Mouse (Mus musculus) MEL (cell line): ENCODE data around the gene Srgap2. TPM values are rescaled to one million over a fixed set of nuclear protein-coding genes. Genes with fewer than 3 reads are reported as not detected.
A peak's percentile ranks its signal among the peaks of the same experiment; 100 is the strongest.

Source experiments
- DNase-seq: peaks from one replicate; pipeline ENCODE4 v3.0.0; 2011; ENCODE audit warnings: low read depth, low spot score
- H3K27ac ChIP-seq: 2 replicates; pipeline ENCODE4 v1.5.1; 2012; ENCODE audit warnings: low read depth, mild to moderate bottlenecking, control low read depth, low read length, moderate library complexity; ENCODE audit not compliant: control insufficient read depth
- H3K27me3 ChIP-seq, 2 experiments: fragments of 150-350 bp in 1 of 2; sonication (generic) in 1 of 2; 2 replicates each; pipeline ENCODE4 v1.6.1; 2012; ENCODE audit warnings: low read length in 2 of 2, mild to moderate bottlenecking in 2 of 2, improper control_type of control experiment in 1 of 2, moderate library complexity in 1 of 2; ENCODE audit not compliant: insufficient read depth in 2 of 2, control insufficient read depth in 1 of 2
- H3K36me3 ChIP-seq, 2 experiments: 2 replicates each; pipeline ENCODE4 v1.6.1; 2012 to 2014; ENCODE audit warnings: low read length in 2 of 2, improper control_type of control experiment in 1 of 2, inconsistent platforms in 1 of 2, mild to moderate bottlenecking in 1 of 2; ENCODE audit not compliant: insufficient read depth in 2 of 2, control insufficient read depth in 1 of 2
- H3K4me1 ChIP-seq, 2 experiments: fragments of 150-350 bp in 1 of 2; sonication (generic) in 1 of 2; 2 replicates each; pipeline ENCODE4 v1.6.1; 2012; ENCODE audit warnings: low read length in 2 of 2, improper control_type of control experiment in 1 of 2, mild to moderate bottlenecking in 1 of 2; ENCODE audit not compliant: insufficient read depth in 2 of 2, control insufficient read depth in 1 of 2
- H3K4me3 ChIP-seq, 2 experiments: fragments of 150-350 bp in 1 of 2; sonication (generic) in 1 of 2; 2 replicates each; pipeline ENCODE4 v1.5.1; 2012; ENCODE audit warnings: low read depth in 2 of 2, low read length in 2 of 2, mild to moderate bottlenecking in 2 of 2, moderate library complexity in 2 of 2, control low read depth in 1 of 2, improper control_type of control experiment in 1 of 2; ENCODE audit not compliant: control insufficient read depth in 1 of 2, insufficient read depth in 1 of 2
- H3K79me2 ChIP-seq: 2 replicates; pipeline ENCODE4 v1.6.1; 2012; ENCODE audit warnings: mild to moderate bottlenecking, low read length, moderate library complexity; ENCODE audit not compliant: control insufficient read depth, poor library complexity, insufficient read depth
- H3K9ac ChIP-seq: 2 replicates; pipeline ENCODE4 v1.6.1; 2012; ENCODE audit warnings: low read depth, mild to moderate bottlenecking, control low read depth, low read length, moderate library complexity; ENCODE audit not compliant: control insufficient read depth, poor library complexity, severe bottlenecking
- H3K9me3 ChIP-seq: fragments of 150-350 bp; sonication (generic); replicated peaks from 2 replicates; pipeline ENCODE4 v1.6.1; 2012; ENCODE audit warnings: mild to moderate bottlenecking, low read length, improper control_type of control experiment, moderate library complexity; ENCODE audit not compliant: insufficient read depth
- BHLHE40 ChIP-seq: IDR thresholded peaks from 2 replicates; pipeline ENCODE4 v1.6.1; 2012; ENCODE audit warnings: low read depth, mild to moderate bottlenecking, inconsistent platforms, low read length, improper control_type of control experiment, borderline replicate concordance
- CHD1 ChIP-seq: IDR thresholded peaks from 2 replicates; pipeline ENCODE4 v1.6.1; 2012; ENCODE audit warnings: low read depth, mild to moderate bottlenecking, inconsistent platforms, low read length, improper control_type of control experiment
- CHD2 ChIP-seq: IDR thresholded peaks from 2 replicates; pipeline ENCODE4 v1.6.1; 2011; ENCODE audit warnings: low read length, improper control_type of control experiment
- CTCF ChIP-seq, 3 experiments: IDR thresholded peaks in 2 of 3; conservative IDR thresholded peaks in 1 of 3; 2 replicates each; pipeline ENCODE4 v1.5.1; 2011 to 2012; ENCODE audit warnings: low read length in 3 of 3, low read depth in 2 of 3, mild to moderate bottlenecking in 2 of 3, improper control_type of control experiment in 1 of 3, inconsistent platforms in 1 of 3, mixed read lengths in 1 of 3, moderate library complexity in 1 of 3; ENCODE audit not compliant: control insufficient read depth in 1 of 3, insufficient read depth in 1 of 3, poor library complexity in 1 of 3, severe bottlenecking in 1 of 3
- E2F4 ChIP-seq: IDR thresholded peaks from 2 replicates; pipeline ENCODE4 v1.6.1; 2011; ENCODE audit warnings: low read depth, low read length, improper control_type of control experiment, borderline replicate concordance
- ELF1 ChIP-seq: IDR thresholded peaks from 2 replicates; pipeline ENCODE4 v1.6.1; 2014; ENCODE audit warnings: low read depth, mild to moderate bottlenecking, inconsistent platforms, low read length, improper control_type of control experiment, moderate library complexity
- ETS1 ChIP-seq: IDR thresholded peaks from 2 replicates; pipeline ENCODE4 v1.6.1; 2012; ENCODE audit warnings: low read depth, mild to moderate bottlenecking, inconsistent platforms, low read length, improper control_type of control experiment, moderate library complexity
- GABPA ChIP-seq: IDR thresholded peaks from 2 replicates; pipeline ENCODE4 v1.6.1; 2012; ENCODE audit warnings: low read depth, mild to moderate bottlenecking, inconsistent platforms, low read length, improper control_type of control experiment, moderate library complexity
- KAT2A ChIP-seq: conservative IDR thresholded peaks from 2 replicates; pipeline ENCODE4 v1.6.1; 2012; ENCODE audit warnings: low read depth, low read length, improper control_type of control experiment, inconsistent platforms
- MAFK ChIP-seq: IDR thresholded peaks from 2 replicates; pipeline ENCODE4 v1.6.1; 2011; ENCODE audit warnings: low read depth, mild to moderate bottlenecking, low read length, improper control_type of control experiment, borderline replicate concordance
- MAX ChIP-seq: IDR thresholded peaks from 2 replicates; pipeline ENCODE4 v1.6.1; 2011; ENCODE audit warnings: low read length, improper control_type of control experiment
- MAZ ChIP-seq: IDR thresholded peaks from 2 replicates; pipeline ENCODE4 v1.6.1; 2012; ENCODE audit warnings: low read depth, mild to moderate bottlenecking, inconsistent platforms, low read length, improper control_type of control experiment
- MXI1 ChIP-seq: IDR thresholded peaks from 2 replicates; pipeline ENCODE4 v1.6.1; 2011; ENCODE audit warnings: mild to moderate bottlenecking, low read depth, low read length, improper control_type of control experiment
- MYB ChIP-seq: IDR thresholded peaks from 2 replicates; pipeline ENCODE4 v1.6.1; 2011; ENCODE audit warnings: mild to moderate bottlenecking, low read depth, low read length, improper control_type of control experiment
- MYC ChIP-seq: IDR thresholded peaks from 2 replicates; pipeline ENCODE4 v1.6.1; 2011; ENCODE audit warnings: low read depth, mild to moderate bottlenecking, low read length, improper control_type of control experiment, moderate library complexity
- NELFE ChIP-seq: IDR thresholded peaks from 2 replicates; pipeline ENCODE4 v1.6.1; 2011; ENCODE audit warnings: low read depth, low read length, improper control_type of control experiment
- POLR2A ChIP-seq, 2 experiments: IDR thresholded peaks; 2 replicates each; pipeline ENCODE4 v1.6.1; 2011 to 2012; ENCODE audit warnings: low read length in 2 of 2, mild to moderate bottlenecking in 2 of 2, control low read depth in 1 of 2, improper control_type of control experiment in 1 of 2, low read depth in 1 of 2, moderate library complexity in 1 of 2; ENCODE audit not compliant: control insufficient read depth in 1 of 2, insufficient read depth in 1 of 2, poor library complexity in 1 of 2
- POLR2AphosphoS2 ChIP-seq: IDR thresholded peaks from 2 replicates; pipeline ENCODE4 v1.6.1; 2011; ENCODE audit warnings: low read length, improper control_type of control experiment
- POLR2AphosphoS5 ChIP-seq: IDR thresholded peaks from 2 replicates; pipeline ENCODE4 v1.6.1; 2012; ENCODE audit warnings: low read depth, borderline replicate concordance, mild to moderate bottlenecking, inconsistent platforms, low read length, moderate library complexity, mixed read lengths
- RAD21 ChIP-seq: IDR thresholded peaks from 2 replicates; pipeline ENCODE4 v1.6.1; 2011; ENCODE audit warnings: mild to moderate bottlenecking, low read depth, low read length, improper control_type of control experiment
- RCOR1 ChIP-seq: IDR thresholded peaks from 2 replicates; pipeline ENCODE4 v1.6.1; 2012; ENCODE audit warnings: low read depth, mild to moderate bottlenecking, inconsistent platforms, low read length, improper control_type of control experiment
- SIN3A ChIP-seq: IDR thresholded peaks from 2 replicates; pipeline ENCODE4 v1.6.1; 2012; ENCODE audit warnings: low read length, improper control_type of control experiment, inconsistent platforms
- TAL1 ChIP-seq: IDR thresholded peaks from 2 replicates; pipeline ENCODE4 v1.6.1; 2012; ENCODE audit warnings: mild to moderate bottlenecking, inconsistent platforms, low read length, moderate library complexity, mixed read lengths
- TBP ChIP-seq: IDR thresholded peaks from 2 replicates; pipeline ENCODE4 v1.8.0; 2011; ENCODE audit warnings: low read depth, low read length, improper control_type of control experiment
- TCF12 ChIP-seq: IDR thresholded peaks from 2 replicates; pipeline ENCODE4 v1.6.1; 2014; ENCODE audit warnings: low read depth, mild to moderate bottlenecking, inconsistent platforms, low read length, improper control_type of control experiment, moderate library complexity
- UBTF ChIP-seq: IDR thresholded peaks from 2 replicates; pipeline ENCODE4 v1.6.1; 2012; ENCODE audit warnings: low read depth, mild to moderate bottlenecking, inconsistent platforms, low read length, improper control_type of control experiment, moderate library complexity, borderline replicate concordance; ENCODE audit not compliant: insufficient read depth
- ZKSCAN1 ChIP-seq: IDR thresholded peaks from 2 replicates; pipeline ENCODE4 v1.6.1; 2012; ENCODE audit warnings: low read depth, mild to moderate bottlenecking, inconsistent platforms, low read length, improper control_type of control experiment, moderate library complexity
- ZMIZ1 ChIP-seq: IDR thresholded peaks from 2 replicates; pipeline ENCODE4 v1.6.1; 2012; ENCODE audit warnings: low read depth, mild to moderate bottlenecking, inconsistent platforms, low read length, improper control_type of control experiment, moderate library complexity
- polyA plus RNA-seq, 2 experiments: library from polyadenylated mRNA; stranded (reverse) in 1 of 2; unstranded in 1 of 2; fragments of >175 nt in 1 of 2; fragments of >200 nt in 1 of 2; gene quantifications; 2 replicates each; pipeline versions ENCODE4 v1.2.1 to v1.2.4; 2012; ENCODE audit warnings: low replicate concordance in 2 of 2, low read depth in 1 of 2; ENCODE audit not compliant: insufficient read length in 2 of 2, insufficient read depth in 1 of 2, missing spikeins in 1 of 2
- total RNA-seq: library from RNA; depleted of rRNA; stranded (reverse); fragments of 300-350 nt; gene quantifications from 2 replicates; pipeline ENCODE4 v1.2.3, GENCODE M21; 2012

Srgap2 gene
- total and polyA plus RNA-seq, 3 experiments = 9.0 to 25.3 TPM; not detected in 1

- peaks cover 0 to 31% of the 10 kb centered on the region in 2 experiments; a peak in 2 of 4 replicates for H3K36me3 ChIP-seq
- H3K79me2 ChIP-seq = peaks cover 59% of the 10 kb centered on the region
- H3K9ac ChIP-seq = peak overlapping the region; percentile 87
- H3K27ac ChIP-seq = peak overlapping the region; percentile 96
- peaks cover 0 to 17% of the 10 kb centered on the region in 2 experiments; a peak in 2 of 4 replicates for H3K4me1 ChIP-seq
- no peaks in the 10 kb centered on the region for H3K27me3 ChIP-seq
- no peaks in the 10 kb centered on the region for H3K9me3 ChIP-seq
- peak; percentile 30 for TF ChIP-seq TCF12
- TF ChIP-seq POLR2A (IDR thresholded peaks at IDR 0.05; ENCODE audit: control insufficient read depth in 1 of 2, insufficient read depth in 1 of 2, low read depth in 1 of 2, low read length in 2 of 2, poor library complexity in 1 of 2) = peak; percentile 67 to 73; a peak in 3 of 4 replicates
- TF ChIP-seq MXI1 = peak; percentile 84
- no peak for TF ChIP-seq CHD2
- peak; percentile 83; the same call in 1 of the 2 replicates for TF ChIP-seq UBTF
- TF ChIP-seq POLR2AphosphoS5 = 0 out of 2 replicates have a peak, but pooled peaks have one; percentile 5
- TF ChIP-seq MAX = 0 out of 2 replicates have a peak, but pooled peaks have one; percentile 14
- peak; percentile 32; the same call in 1 of the 2 replicates for TF ChIP-seq NELFE
- TF ChIP-seq CTCF (IDR thresholded peaks at IDR 0.05 in 2 of 3, conservative IDR thresholded peaks at IDR 0.05 in 1 of 3; ENCODE audit: control insufficient read depth in 1 of 3, insufficient read depth in 1 of 3, low read depth in 2 of 3, low read length in 3 of 3, poor library complexity in 1 of 3, severe bottlenecking in 1 of 3) = no peak
- peak; percentile 63; the same call in 1 of the 2 replicates for TF ChIP-seq MAZ
- 0 out of 2 replicates have a peak, but pooled peaks have one; percentile 5 for TF ChIP-seq ELF1
- H3K4me3 ChIP-seq = peak overlapping the region; percentile 54 to 89
- peak; percentile 92 for DNase-seq
Measured at GRCm38 (mm10) chr1:131526371-131527270, 531 bp downstream of the Srgap2 start.

DNA sequence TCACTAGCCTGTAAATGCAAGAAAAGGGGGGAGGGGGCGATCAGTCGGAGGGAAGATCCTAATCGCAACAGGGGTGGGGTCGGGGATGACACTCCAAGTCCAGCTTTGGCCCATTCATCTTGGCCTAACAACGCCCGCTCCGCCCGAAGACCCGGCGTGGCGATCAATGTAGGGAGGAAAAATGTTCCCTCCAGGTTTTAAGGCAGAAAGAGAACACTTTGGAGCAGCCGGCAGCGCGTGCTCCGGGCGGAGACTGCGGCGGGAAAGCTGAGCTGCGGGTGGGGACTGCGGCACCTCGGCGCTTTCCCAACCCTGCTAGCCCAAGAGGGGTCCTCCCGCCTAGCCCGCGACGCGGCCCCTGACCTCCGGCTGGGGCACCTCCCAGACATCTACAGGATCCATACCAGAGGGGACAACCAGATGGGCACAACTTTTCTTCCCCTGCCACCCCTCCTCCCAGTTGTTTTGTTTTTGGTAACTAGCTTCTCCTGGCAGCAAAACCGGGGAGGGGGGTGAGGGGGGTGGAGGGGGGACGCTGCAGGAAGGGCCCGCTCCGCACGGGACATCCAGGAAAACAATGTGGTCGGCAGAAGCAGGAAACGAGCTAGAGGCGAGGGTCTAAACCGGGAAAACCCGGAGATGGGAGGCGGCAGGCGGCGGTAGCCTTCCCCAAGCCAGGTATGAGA, 1.4 kb downstream of the Srgap2 start:
- Histone ChIP-seq H3K79me2 (peaks cover 62% of the 10 kb centered on the region), H3K27ac (peak overlapping the region; percentile 96), H3K36me3 (peaks cover 0 to 32% of the 10 kb centered on the region in 2 experiments; a peak in 2 of 4 replicates), H3K4me1 (peaks cover 0 to 17% of the 10 kb centered on the region in 2 experiments; a peak in 2 of 4 replicates), H3K4me3 (peak overlapping the region; percentile 54 to 89), H3K9me3 (no peaks in the 10 kb centered on the region), H3K9ac (peak overlapping the region; percentile 87), H3K27me3 (no peaks in the 10 kb centered on the region)
- DNase-seq = peak; percentile 56
- TF ChIP-seq ZMIZ1 (no peak), GABPA (no peak), RCOR1 (no peak), KAT2A (no peak), MAZ (0 out of 2 replicates have a peak, but pooled peaks have one; percentile 10), POLR2AphosphoS2 (no peak), BHLHE40 (no peak), NELFE (no peak), TAL1 (no peak), MYB (no peak), MAX (no peak), ZKSCAN1 (no peak), ETS1 (no peak), MAFK (no peak), ELF1 (no peak), TBP (0 out of 2 replicates have a peak, but pooled peaks have one; percentile 29), RAD21 (no peak), CHD1 (no peak), SIN3A (peak; percentile 31), POLR2AphosphoS5 (no peak), MYC (no peak), E2F4 (no peak)
